Mouse (Mus musculus) brain, embryonic 14.5 days (tissue): ENCODE measurements around the gene Aff3.

Experiments used
- CTCF ChIP-seq: fragments of 200-500 bp; IDR thresholded peaks from 2 replicates; pipeline ENCODE4 v1.5.1; 2012; ENCODE audit warnings: inconsistent platforms, mild to moderate bottlenecking, moderate library complexity, borderline replicate concordance; ENCODE audit not compliant: insufficient read depth, insufficient read length; ENCODE audit errors: extremely low read depth
- POLR2A ChIP-seq: fragments of 200-500 bp; IDR thresholded peaks from 2 replicates; pipeline ENCODE4 v1.6.1; 2012; ENCODE audit warnings: mild to moderate bottlenecking, inconsistent platforms, borderline replicate concordance; ENCODE audit not compliant: poor library complexity, insufficient read depth, insufficient read length, severe bottlenecking; ENCODE audit errors: extremely low read depth

DNA sequence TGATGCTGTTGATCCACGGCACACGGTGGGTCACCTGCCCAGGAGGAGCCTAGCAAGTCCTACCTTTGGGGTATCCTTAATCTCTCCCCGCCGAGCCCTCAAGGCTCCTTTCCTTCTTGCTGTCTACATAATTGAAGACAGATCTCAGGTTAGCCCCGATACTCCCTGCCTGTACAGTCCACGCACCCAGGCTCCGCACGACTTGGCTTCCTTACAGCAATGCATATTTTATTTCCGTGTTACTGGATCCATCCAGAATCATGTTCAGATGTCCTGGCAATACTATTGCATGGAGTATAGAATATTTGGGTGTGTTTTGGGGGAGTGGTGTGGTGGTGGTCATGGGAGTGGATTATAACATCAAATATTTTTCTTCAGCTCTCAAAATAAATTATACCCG is 34.5 kb upstream of the Aff3 start:
- TF ChIP-seq CTCF (no peak), POLR2A (no peak)
